Mouse (Mus musculus) hindbrain, postnatal 0 days (tissue): ENCODE results near the gene Ifnb1. TPM values are rescaled to one million over a fixed set of nuclear protein-coding genes. Genes with fewer than 3 reads are reported as not detected.
A peak's percentile ranks its signal among the peaks of the same experiment; 100 is the strongest.

Experiments used
- ATAC-seq: fragments of 200-750 bp; cut with Nextera tagmentation; 2 replicates; pipeline ENCODE4 v1.8.0; 2017; ENCODE audit warnings: mild to moderate bottlenecking, moderate TSS enrichment, moderate library complexity
- DNase-seq: peaks from one replicate; pipeline ENCODE4 v3.0.0-alpha.2; 2015; ENCODE audit warnings: low spot score
- H3K27ac ChIP-seq: fragments of 300-500 bp; sonication (generic); 2 replicates; pipeline ENCODE4 v1.5.1; 2014; ENCODE audit warnings: mild to moderate bottlenecking
- H3K27me3 ChIP-seq: fragments of 300-500 bp; sonication (generic); 2 replicates; pipeline ENCODE4 v1.6.1; 2014; ENCODE audit warnings: low read length, mixed read lengths; ENCODE audit not compliant: insufficient read depth
- H3K36me3 ChIP-seq: fragments of 300-500 bp; sonication (generic); 2 replicates; pipeline ENCODE4 v1.6.1; 2014; ENCODE audit warnings: low read length, mixed read lengths; ENCODE audit not compliant: insufficient read depth
- H3K4me1 ChIP-seq: fragments of 300-500 bp; sonication (generic); 2 replicates; pipeline ENCODE4 v1.6.1; 2014; ENCODE audit warnings: antibody characterized with exemption, low read length, mixed read lengths; ENCODE audit not compliant: insufficient read depth
- H3K4me2 ChIP-seq: fragments of 300-500 bp; sonication (generic); 2 replicates; pipeline ENCODE4 v1.6.1; 2014; ENCODE audit warnings: low read depth, mild to moderate bottlenecking, low read length, moderate library complexity, mixed read lengths
- H3K4me3 ChIP-seq: fragments of 300-500 bp; sonication (generic); 2 replicates; pipeline ENCODE4 v1.5.1; 2014; ENCODE audit warnings: low read length
- H3K9ac ChIP-seq: fragments of 300-500 bp; sonication (generic); replicated peaks from 2 replicates; pipeline ENCODE4 v1.6.1; 2014; ENCODE audit warnings: mild to moderate bottlenecking, low read length, moderate library complexity, mixed read lengths
- H3K9me3 ChIP-seq: fragments of 300-500 bp; sonication (generic); 2 replicates; pipeline ENCODE4 v1.6.1; 2016; ENCODE audit warnings: low read length, mixed read lengths
- CTCF ChIP-seq: IDR thresholded peaks from 2 replicates; pipeline ENCODE4 v1.5.1; 2016; ENCODE audit warnings: antibody characterized with exemption, control low read depth, low read depth
- WGBS: fragments of 180-500 bp; shearing (Covaris S2); extraction: QIAGEN DNeasy Blood & Tissue Kit; methylation state at CpG from one replicate; pipeline ENCODE4 v1.1.7; 2014; 5-methylcytosine and 5-hydroxymethylcytosine counted together
- polyA plus RNA-seq: library from polyadenylated mRNA; unstranded; fragments of >200 nt; fragmentation: Nextera tagmentation; extraction: Ambion mirVana; gene quantifications from 2 replicates; pipeline ENCODE4 v1.2.1, GENCODE M21; 2015
- total RNA-seq: library from RNA; depleted of rRNA; stranded (reverse); fragments of >200 nt; gene quantifications from 2 replicates; pipeline ENCODE4 v1.2.3, GENCODE M21; 2014

The Ifnb1 gene
- total and polyA plus RNA-seq, 2 experiments from 2014 or later, result not detected

- peak; percentile 84 for ATAC-seq
- Histone ChIP-seq H3K36me3 (no peaks in the 10 kb centered on the region), H3K9me3 (no peaks in the 10 kb centered on the region), H3K27me3 (no peaks in the 10 kb centered on the region; the same call in 1 of the 2 replicates), H3K27ac (no peak overlapping the region), H3K4me1 (no peaks in the 10 kb centered on the region), H3K4me3 (no peak overlapping the region), H3K4me2 (no peak overlapping the region), H3K9ac (no peak overlapping the region)
- DNase-seq, result peak; percentile 87
- WGBS, result 38% methylated on average over 2 of the region's 2 CpGs
- TF ChIP-seq CTCF, result peak; percentile 94
Measured at GRCm38 (mm10) chr4:88543649-88544234, 21.2 kb upstream of the Ifnb1 start.

DNA sequence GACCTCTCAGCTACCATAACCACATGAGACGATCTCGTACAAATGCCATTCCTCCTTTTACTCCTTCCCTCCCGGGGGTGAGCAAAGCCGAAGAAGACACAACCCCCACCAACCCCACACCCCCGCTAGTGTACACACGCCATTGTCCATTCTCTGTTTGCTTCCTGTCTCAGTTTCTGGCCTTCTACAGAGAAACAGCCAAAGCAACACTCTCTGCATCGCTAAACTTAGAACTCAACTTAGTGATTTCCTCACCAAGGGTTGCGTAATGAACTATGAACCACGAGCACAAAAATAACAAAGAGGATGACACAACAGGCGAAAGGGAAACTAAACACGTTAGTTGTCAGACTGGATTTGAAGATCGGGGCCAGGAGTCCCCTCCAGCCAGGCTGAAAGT is 14.8 kb upstream of the Ifnb1 start:
- no peaks in the 10 kb centered on the region for H3K27me3 ChIP-seq
- TF ChIP-seq CTCF, result no peak
- H3K9ac ChIP-seq, result no peak overlapping the region
- H3K36me3 ChIP-seq, result no peaks in the 10 kb centered on the region
- ATAC-seq (no peak), DNase-seq (no peak)
- no peak overlapping the region for H3K4me2 ChIP-seq
- H3K27ac ChIP-seq, result no peak overlapping the region
- no peaks in the 10 kb centered on the region for H3K4me1 ChIP-seq
- H3K9me3 ChIP-seq, result no peaks in the 10 kb centered on the region
- H3K4me3 ChIP-seq, result no peak overlapping the region
- WGBS, result 76% methylated on average over 12 of the region's 12 CpGs

DNA sequence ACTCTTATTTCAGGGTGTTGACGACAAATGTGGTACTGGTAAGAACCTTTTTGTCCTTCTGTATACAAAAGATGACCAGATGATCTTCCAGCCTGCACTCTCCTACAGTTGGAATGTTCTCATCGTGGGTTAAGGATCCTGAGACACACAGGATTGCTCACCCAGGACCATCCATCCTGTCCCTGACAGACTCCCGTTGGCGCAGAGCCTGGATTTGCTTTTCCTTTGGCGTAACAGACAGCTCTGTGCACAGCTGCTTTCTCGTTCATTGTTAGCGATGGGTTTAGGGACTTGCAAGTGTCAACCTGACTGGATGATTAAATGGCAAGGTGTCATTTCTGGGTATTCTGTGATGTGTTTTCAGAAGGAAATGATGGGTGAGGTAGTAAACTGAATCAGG is 14.1 kb upstream of the Ifnb1 start:
- DNase-seq, result peak; percentile 46

DNA sequence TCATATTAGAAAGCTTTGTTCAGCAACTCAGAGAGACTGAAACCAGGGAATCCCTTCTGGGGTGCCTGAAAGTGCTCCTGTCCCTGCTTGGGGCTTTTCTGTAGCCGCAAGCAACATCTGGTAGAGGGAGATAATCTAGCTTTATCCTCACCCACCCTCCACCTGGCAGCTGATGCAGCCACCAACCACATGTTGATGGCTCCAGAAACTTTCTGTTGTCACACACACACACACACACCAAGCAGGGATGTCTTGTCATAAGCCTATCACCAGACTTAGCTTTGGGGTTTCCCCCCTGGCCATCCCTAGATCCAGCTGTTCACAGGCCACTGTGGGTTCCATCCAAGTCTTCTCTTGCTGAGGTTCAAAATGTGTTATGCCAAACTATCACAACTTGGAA is 13.2 kb upstream of the Ifnb1 start:
- no peaks in the 10 kb centered on the region for H3K9me3 ChIP-seq
- 50% methylated on average over 1 of the region's 1 CpGs for WGBS
- no peak for ATAC-seq
- no peaks in the 10 kb centered on the region for H3K4me1 ChIP-seq
- no peak overlapping the region for H3K9ac ChIP-seq
- no peak overlapping the region for H3K4me2 ChIP-seq
- no peak for TF ChIP-seq CTCF
- no peak overlapping the region for H3K27ac ChIP-seq
- no peak for DNase-seq
- no peak overlapping the region for H3K4me3 ChIP-seq
- H3K27me3 ChIP-seq, result no peaks in the 10 kb centered on the region
- no peaks in the 10 kb centered on the region for H3K36me3 ChIP-seq

More for the DNA sequence above, 14.1 kb upstream of the Ifnb1 start:
- no peaks in the 10 kb centered on the region for H3K9me3 ChIP-seq
- no peaks in the 10 kb centered on the region for H3K36me3 ChIP-seq
- H3K9ac ChIP-seq, result no peak overlapping the region
- no peak overlapping the region for H3K4me2 ChIP-seq
- no peak for TF ChIP-seq CTCF
- H3K4me1 ChIP-seq, result no peaks in the 10 kb centered on the region
- H3K27me3 ChIP-seq, result no peaks in the 10 kb centered on the region
- WGBS, result 54% methylated on average over 7 of the region's 7 CpGs
- H3K4me3 ChIP-seq, result no peak overlapping the region
- H3K27ac ChIP-seq, result no peak overlapping the region
- ATAC-seq, result no peak

DNA sequence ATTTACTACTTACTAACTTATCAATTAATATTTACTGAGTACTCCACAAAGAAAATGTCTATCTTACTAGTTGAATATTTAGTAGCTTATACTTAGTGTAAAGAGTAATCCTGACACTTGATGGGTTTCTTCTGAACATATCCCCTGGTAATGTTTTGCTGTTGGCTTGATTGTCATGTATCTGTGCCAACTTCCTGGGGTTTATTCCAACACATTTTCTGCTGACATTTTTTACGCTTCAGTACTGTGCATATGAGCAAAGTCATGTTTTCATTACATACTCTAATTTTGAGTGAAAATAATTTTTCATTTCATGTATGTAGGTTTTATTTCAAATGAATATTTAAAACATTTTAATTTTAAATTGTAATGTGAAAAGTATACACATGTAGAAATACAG is 12.3 kb upstream of the Ifnb1 start:
- H3K9ac ChIP-seq, result no peak overlapping the region
- no peak overlapping the region for H3K27ac ChIP-seq
- no peak overlapping the region for H3K4me2 ChIP-seq
- no peaks in the 10 kb centered on the region for H3K9me3 ChIP-seq
- no peak overlapping the region for H3K4me3 ChIP-seq
- TF ChIP-seq CTCF, result no peak
- no peaks in the 10 kb centered on the region for H3K36me3 ChIP-seq
- ATAC-seq (no peak), DNase-seq (peak; percentile 45)
- 54% methylated on average over 1 of the region's 1 CpGs for WGBS
- H3K27me3 ChIP-seq, result no peaks in the 10 kb centered on the region
- H3K4me1 ChIP-seq, result no peaks in the 10 kb centered on the region

GRCm38 (mm10) chr4:88533499-88533898 is 10.9 kb upstream of the Ifnb1 start:
- Histone ChIP-seq H3K36me3 (no peaks in the 10 kb centered on the region), H3K27ac (no peak overlapping the region), H3K27me3 (no peaks in the 10 kb centered on the region), H3K9me3 (no peaks in the 10 kb centered on the region), H3K4me1 (no peaks in the 10 kb centered on the region), H3K4me3 (no peak overlapping the region), H3K4me2 (no peak overlapping the region), H3K9ac (no peak overlapping the region)
- WGBS, result 89% methylated on average over 2 of the region's 2 CpGs
- ATAC-seq (no peak), DNase-seq (no peak)
- no peak for TF ChIP-seq CTCF

- H3K4me2 ChIP-seq, result no peak overlapping the region
- no peaks in the 10 kb centered on the region for H3K36me3 ChIP-seq
- no peaks in the 10 kb centered on the region for H3K9me3 ChIP-seq
- no peak overlapping the region for H3K4me3 ChIP-seq
- no peak for TF ChIP-seq CTCF
- no peak for DNase-seq
- H3K27ac ChIP-seq, result no peak overlapping the region
- no peak for ATAC-seq
- no peak overlapping the region for H3K9ac ChIP-seq
- WGBS, result 87% methylated on average over 2 of the region's 2 CpGs
- H3K27me3 ChIP-seq, result no peaks in the 10 kb centered on the region
- H3K4me1 ChIP-seq, result no peaks in the 10 kb centered on the region
Measured at GRCm38 (mm10) chr4:88530892-88531291, 8.3 kb upstream of the Ifnb1 start.
